Mouse (Mus musculus) spleen, adult 12 weeks (tissue): ENCODE data around the gene Metap1.
"Not testable (repeated sequence)": the region's sequence is repeated elsewhere in the genome, so short reads cannot be mapped to it uniquely, and the experiment has no call there.

Experiments
- DNase-seq: peaks from one replicate; pipeline ENCODE4 v3.0.0; 2022; ENCODE audit warnings: low spot score

Metap1 gene

DNA sequence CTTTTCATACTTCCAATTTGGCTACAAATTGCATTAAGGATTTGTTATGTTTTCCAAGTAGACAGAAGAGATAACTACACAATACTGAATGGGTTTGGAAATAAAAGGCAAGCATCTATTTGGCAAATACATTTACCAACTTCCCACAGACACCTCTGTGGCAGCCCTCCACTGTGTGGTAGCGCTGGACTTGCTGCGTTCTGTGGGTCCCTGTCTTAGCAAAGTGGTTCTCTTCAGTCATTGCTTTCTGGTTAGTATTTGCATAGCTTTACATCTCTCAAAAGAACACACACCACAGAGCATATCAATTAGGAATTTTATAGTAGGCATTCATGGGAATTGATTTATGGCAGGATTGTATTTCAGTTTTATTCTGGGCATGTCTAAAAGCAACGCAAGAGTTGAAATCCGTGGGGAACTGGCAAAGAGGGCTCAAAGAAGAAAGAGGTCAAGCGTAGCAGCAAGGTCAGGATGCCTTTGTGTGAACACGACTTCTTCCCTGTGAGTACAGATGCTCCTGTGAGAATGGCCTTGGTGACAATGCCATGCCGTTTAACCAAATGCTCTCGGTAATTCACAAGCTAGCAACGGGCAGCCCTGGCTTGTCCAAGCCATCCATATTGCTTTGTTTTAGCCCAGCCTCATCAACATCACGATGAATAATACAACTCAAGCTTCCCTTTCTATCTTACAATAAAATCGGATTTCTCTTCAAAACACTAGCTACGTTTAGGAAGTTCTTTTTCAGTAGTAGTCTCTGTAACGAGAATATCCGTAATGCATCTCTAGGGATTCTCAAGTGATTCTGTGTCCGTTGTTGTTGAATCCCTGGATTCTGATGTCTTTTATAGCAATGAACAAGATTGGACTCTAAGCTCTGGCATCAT lies 10.8 kb upstream of the Metap1 start:
- no peak for DNase-seq

DNA sequence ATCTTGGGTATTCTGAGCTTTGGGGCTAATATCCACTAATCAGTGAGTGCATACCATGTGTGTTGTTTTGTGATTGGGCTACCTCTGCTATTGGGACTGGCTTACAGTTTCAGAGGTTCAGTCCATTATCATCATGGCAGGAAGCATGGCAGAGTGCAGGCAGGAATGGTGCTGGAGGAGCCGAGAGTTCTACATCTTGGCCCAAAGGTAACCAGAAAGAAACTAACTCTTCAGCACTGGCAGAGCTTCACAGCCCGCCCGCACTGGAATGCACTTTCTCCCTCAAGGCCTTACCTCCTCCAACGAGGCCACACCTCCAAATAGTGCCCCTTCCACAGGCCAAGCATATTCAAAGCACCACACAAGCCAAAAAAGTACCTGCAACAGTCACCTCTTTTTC lies 9.4 kb upstream of the Metap1 start:
- DNase-seq = no peak

DNA sequence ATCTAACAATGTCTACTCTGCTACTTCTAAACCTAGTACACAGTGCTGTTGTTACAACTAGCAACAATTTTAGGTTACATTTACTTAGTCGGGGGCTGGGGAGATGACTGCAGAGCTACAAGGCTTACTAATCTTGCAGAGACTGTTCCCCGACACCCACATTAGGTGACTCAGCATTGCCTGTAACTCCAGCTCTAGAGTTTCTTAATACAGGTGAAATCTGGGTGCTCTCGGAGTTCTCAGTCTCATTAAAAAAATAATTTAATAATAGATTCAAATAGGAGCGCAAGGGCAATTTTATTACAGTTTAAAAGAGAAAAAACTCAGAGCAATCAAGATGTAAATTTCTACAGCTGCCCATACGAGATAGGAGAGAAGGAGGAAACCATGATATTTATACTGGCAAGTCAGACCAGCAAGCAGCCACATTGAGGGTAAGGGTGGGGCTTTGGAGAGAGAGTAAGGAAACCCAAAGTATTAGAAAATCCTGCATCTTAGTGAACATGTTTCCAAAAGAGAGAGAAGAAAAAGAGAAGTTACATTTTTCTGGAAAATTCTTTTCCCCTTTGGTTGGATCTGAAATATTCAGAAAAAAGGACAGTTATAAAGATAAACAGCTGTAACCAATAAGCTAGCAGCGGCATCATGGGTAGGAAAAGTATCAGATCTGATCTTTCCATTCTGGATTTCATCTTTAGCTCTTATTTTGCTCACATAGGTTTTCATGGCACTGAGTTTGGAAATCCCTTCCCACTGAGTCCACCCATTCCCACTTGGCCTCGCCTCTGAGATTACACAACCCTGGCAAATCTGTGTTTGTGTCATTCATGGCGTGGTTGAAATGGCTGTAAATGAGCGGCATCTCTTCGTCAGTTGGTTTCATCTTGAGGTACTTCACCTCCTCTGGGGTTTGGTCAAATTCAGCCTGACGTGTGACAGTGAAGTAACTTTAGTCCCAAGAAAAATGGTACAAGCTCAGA lies 6.1 kb upstream of the Metap1 start:
- no peak for DNase-seq

DNA sequence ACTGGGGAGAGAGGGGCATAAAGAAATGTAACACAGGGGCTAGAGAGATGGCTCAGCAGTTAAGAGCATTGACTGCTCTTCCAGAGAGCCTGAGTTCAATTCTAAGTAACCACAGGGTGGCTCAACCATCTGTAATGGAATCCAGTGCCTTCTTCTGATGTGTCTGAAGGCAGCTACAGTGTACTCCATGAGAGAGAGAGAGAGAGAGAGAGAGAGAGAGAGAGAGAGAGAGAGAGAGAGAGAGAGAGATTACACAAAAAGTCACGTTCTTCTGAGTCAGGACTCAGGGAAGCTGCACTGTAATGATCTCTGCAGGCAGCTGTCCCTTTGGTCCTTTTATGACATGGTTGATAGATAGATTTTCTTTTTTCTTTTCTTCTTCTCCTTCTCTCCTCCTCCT lies 5.2 kb upstream of the Metap1 start:
- no peak for DNase-seq

DNA sequence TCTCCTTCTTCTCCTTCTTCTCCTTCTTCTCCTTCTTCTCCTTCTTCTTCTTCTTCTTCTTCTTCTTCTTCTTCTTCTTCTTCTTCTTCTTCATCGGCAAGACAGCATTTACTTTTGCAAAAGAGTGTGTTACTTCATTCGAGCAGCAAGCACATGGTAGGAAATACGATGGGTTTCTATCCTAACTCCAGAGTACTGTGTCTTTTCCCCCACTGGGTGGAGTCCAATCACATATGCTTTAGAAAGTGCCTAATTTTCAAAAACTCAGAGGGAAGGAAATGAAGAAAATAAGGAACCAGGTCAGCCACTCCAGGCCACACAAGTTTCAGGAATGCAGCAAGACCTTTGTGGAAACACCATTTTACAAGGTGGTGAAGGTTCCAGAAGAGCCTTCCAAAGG lies 4.4 kb upstream of the Metap1 start:
- no peak for DNase-seq

DNA sequence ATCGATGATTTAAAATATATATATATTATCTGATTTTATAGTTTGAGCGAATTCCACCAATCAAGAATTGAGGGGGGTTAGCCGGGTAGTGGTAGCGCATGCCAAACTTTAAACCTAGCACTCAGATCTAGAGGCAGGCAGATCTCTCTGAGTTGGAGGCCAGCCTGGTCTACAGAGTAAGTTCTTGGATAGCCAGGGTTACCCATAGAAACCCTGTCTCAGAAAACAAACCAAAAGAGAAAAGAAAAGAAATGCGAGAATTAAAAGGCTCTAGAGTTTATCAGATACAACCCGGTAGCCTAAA lies 671 bp upstream of the Metap1 start:
- DNase-seq = no peak

DNA sequence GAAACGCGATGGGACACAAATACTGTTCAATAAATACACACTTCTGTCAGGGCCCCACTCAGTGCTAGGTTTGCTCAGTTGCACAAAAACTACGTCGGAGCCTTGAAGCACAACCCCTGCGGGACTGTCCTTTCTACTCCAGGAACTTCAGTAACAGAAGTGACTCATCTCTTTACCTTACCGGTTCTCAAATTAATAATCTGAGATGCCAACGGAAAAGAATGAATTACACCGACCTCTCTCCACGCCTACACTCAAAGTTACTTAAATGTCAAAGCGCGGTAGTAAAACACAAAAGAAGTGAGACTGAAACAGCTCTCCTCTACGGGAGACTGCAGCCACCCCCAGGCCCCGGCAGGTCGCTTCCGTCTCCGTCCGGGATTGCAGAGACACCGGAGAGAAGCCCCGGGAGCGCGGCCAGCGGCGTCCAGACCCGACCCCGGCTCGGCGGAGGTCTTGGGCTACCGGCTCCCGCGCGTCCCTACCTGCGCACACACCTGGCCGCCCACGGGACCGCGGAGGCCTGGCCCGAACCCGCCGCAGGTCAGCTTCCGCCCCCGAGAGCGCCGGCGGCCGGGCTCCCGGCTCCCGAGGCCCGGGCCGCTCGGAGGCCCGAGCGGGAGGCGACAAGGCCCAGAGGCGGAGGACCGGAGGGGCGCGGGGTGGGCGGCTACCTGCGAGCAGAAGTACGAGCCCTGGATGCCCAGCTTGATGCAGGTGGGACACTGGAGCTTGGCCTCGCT lies 560 bp downstream of the Metap1 start:
- DNase-seq = no peak

DNA sequence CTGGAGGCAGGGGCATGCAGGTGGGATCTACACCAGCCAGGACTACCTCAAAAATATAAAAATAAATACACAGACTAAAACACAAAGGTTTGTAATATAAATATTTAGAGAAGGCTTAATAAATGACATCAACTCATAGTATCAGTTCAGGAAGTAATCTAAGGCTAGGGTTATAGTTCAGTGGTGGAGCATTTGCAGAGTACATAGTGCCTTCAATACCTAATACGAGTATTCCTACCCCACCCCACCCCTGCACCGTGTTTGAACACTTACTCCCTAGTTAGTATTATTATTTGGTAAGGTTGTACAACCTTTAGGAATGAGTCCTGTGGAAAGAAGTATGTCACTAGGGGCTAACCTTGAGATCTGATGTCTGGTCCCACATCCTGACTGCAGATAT lies 6.1 kb downstream of the Metap1 start:
- no peak for DNase-seq

DNA sequence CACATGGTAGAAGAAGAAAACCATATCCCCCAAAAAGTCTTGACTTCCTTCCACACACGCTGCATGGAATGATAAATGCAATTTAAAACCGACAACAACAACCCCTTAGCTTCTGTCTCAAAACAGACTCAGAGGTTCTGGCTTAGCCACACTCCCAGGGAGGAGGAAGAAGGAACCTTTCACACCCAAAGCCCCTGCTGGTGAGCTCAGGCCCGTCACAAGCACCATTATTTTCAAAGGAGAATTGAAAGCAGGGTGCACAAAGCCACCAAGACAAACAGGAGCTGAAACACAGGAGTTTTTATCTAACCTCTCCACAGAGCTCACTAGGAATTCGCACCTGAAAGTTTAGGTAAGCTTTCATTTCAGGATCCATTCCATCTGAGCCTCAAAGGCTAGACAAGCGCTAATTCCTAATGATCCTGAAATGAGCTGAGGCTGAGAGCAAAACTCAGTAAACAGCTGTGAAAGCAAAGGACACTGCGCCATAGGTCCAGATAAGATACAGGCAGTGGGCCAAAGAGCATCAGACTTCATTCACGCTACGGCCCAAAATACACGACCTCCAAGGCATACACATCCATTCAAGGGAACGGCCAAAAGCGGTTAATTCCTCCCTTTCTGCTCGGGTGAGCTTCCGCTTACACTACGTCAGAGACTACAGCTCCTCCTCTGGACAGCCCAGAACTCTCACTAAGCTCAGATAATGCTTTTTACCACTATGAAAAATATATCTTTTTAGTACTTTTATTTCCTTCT lies 7.6 kb downstream of the Metap1 start:
- no peak for DNase-seq

DNA sequence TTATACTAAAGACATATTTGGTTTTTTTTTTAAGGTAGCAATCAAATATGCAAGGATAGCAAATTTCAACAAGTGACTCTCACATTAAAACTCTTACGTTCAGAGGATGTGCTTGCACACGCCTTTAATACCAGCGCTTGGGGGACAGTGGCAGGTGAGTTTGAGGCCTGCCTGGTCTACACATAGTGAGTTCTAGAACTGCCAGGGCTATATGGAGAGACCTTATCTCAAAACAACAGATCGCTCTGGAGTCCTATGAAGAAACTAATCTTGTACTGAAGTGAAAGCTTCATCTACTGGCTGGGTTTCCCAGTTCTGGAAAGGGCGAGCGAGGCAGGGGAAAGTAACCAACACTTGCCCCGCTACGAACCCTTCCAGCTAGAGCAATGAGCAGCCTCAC lies 9.8 kb downstream of the Metap1 start:
- no peak for DNase-seq

DNA sequence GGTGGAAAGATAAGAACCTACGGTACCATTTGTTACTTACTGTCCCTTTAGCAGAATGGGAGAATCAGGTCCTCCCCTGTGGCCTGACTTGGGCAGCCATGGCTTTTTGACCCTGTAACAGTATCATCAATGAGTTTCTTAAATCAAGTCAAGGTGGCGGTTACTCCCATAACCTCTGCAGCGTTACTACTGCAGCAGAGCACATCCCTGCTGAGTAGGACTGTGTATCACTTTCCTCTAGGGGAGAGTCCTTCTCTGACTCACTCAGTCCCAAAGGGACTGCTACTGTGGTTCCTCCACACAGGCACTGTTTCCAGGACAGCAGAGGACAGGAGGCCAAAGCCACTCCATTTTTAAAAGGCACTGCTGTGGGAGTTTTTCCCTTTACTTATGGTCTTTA lies 18.2 kb downstream of the Metap1 start:
- no peak for DNase-seq

DNA sequence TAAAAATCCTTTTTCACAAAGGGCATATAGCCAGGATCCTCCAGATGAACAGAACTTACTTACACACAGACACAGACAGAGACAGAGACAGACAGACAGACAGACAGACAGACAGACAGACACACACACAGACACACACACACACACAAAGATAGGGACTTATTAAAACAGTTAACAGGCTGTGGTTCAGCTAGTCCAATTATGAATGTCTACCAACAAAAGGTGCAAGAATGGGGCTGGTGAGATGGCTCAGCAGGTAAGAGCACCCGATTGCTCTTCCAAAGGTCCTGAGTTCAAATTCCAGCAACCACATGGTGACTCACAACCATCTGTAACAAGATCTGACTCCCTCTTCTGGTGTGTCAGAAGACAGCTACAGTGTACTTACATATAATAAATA lies 22.7 kb downstream of the Metap1 start:
- DNase-seq = not testable (repeated sequence)

DNA sequence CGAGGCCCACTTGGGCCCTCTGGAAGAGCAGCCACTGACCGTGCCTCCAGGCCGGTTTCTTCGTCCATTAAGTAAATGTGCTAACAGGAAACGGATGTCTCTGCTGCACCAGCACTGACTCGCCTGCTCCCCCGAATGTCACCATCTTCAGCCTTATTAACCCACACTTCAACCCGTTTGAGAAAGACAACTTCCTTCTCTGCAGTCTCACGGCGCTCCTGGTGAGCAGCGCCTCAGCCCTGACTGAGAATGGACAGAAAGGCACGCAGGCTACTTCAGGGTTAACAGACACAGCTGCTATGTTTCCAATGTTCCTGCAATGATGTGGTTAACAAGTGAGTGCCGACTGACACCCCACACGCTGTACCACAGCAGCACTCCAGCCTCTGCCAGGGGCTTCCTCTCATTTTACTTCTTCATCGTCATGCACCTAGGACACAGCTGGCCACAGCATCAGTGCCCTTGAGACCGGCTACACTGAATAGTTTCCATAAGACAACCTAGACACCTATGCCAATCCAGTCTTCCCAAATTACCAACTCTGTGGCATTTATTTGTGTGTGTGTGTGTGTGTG lies 24.7 kb downstream of the Metap1 start:
- DNase-seq = no peak

DNA sequence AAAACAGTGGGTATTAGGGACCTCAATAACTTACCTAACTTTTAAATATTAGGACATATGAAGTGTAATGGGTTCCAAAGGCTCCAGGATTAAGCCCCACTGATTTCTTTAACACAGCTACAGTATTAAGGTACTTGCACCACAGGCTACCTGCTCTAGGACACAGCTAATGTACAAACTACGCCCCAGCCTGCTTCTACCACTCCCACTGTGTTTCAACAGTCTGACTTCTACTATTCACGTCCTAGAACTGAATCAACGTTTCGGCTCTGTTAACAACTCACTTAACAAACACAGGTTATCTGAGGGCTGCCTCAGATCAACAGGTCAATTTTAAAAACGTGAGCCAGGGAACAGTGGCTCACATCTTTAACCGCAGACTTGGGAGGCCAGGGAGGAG lies 25.5 kb downstream of the Metap1 start:
- DNase-seq = no peak

DNA sequence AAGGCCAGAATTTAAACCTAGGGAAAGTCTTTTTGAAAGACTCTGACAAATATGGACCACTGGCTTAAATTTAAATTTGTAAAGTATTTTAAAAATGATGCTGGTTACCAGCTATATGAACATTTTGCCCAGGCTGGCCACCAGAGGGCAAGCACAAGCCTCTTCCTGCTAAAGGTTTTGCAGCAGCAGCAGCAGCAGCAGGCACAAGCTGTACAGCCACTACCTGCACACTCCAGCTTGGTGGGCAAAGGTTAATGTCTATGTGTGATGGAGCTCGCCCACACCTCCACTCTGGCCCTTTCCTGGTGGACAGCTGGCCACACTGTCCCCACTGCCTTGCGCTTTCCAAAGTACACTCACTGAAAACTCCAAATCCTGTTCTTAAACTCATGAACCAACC lies 26.2 kb downstream of the Metap1 start:
- DNase-seq = no peak

DNA sequence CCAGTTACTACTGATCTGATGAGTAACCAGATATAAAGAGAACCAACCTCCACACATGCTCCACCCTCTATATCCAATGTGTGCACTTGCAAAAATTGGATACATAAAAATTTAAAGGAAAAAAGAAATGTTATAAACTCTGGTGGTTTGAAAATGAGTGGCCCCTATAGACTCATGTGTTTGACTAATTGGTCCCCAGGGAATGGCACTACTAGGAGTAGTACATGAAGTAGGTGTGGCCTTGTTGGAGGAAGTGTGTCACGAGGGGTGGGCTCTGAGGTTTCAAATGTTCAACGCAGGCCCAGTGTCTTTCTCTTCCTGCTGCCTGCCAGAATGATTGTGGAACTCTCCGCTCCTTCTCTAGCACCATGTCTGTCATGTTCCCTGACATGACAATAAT lies 27.5 kb downstream of the Metap1 start:
- DNase-seq = no peak

DNA sequence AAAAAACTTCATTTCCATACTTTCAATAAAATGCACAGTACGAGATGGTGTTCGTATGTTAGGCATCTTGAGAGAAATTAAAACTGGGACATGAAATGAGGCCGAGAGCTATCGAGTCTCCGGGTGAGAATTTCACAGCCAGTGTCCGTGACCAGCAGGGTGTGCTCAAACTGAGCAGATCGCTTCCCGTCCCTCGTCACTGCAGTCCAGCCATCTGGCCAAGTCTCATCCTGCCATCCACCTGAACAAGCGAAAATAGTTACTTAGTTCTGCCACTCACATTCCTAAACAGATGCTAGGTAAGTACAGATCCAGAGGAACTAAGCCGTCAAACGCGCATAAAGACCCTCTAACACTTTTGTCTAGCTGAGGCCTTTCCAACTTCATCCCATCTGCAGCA lies 29.1 kb downstream of the Metap1 start:
- no peak for DNase-seq

DNA sequence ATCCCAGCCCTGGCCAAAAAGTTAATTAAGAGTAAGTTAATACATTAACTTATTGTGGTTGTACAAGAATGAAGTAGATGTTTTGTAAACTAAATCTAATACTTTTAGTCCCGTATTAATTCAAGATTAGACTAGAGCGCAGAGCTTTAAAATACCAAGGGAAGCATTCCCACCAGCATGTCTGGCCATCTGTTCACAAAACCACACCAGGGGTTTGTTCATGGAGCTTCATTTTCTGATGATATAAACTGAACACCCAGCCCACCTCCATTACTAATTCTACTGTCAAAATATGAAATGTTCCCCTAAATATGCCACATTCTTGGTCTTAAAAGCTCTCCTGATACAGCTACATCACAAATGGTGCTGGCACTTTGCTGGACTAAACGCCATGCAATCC lies 30.9 kb downstream of the Metap1 start:
- DNase-seq = no peak

DNA sequence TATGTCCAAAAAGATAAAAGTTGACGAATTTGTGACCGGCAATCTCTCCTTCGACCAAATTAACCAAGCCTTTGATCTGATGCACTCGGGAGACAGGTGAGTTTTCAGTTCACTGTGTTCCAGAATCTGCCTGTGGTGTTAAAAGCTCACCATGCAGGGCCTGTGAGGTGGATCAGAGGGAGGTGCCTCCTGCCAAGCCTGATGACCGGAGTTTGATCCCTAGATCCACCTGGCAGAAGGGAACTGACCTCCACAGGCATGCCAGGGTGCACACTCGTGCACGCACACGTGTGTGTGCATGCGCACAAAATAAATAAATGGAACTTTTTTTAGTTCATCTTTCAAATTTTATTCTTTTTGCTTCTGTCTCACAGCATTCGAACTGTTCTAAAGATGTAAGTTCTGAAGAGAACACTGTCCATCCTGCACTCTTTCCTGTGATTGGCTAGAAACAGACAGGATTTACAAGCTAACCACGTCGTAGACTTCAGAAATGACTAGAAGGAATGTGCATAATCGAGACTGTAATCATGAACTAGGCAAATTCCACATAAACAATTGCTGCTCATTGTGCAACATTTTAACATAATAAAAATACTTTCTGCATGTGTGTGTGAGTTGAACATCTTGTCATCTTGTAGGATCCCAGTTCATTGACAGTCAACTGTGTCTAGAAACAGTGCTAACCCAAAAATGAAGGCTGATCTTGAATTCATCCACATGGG lies 34.4 kb downstream of the Metap1 start:
- no peak for DNase-seq

DNA sequence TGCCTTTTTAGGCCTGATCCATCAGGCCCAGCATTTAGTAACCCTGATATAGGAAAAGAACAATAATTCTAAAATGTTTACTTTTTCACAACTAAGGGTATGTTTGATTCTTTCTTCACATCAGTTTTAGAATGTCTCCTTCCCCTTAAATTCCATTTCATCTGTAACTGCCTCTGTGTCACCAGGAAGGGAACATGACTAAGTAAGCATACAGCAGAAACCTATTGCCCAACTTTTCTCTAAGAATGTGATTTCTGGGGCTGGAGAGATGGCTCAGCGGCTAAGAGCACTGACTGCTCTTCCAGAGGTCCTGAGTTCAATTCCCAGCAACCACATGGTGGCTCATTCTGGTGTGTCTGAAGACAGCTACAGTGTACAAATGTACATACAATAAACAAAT lies 35.1 kb downstream of the Metap1 start:
- DNase-seq = no peak

DNA sequence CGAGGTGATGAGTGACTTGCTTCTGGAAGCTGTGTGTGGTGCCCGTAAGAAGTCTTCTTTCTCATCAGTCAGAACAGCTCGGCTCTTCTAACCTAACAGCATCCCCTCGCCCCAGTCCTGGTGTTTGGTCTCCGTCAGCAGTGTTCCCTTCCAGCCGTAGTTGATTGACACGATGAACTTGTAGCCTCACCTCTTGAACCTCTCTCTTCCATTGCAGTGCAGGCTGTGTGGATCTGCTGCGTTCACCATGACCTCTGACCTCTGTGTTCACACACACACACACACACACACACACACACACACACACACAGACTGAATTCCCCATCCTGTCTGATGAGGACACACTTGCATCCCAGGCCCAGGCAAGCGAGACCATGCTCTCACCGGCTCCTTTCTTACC lies 37.1 kb downstream of the Metap1 start:
- DNase-seq = no peak
